Mouse (Mus musculus): ENCODE results near the gene Ptpdc1.
A peak's percentile ranks its signal among the peaks of the same experiment; 100 is the strongest.

Gene Ptpdc1

DNA sequence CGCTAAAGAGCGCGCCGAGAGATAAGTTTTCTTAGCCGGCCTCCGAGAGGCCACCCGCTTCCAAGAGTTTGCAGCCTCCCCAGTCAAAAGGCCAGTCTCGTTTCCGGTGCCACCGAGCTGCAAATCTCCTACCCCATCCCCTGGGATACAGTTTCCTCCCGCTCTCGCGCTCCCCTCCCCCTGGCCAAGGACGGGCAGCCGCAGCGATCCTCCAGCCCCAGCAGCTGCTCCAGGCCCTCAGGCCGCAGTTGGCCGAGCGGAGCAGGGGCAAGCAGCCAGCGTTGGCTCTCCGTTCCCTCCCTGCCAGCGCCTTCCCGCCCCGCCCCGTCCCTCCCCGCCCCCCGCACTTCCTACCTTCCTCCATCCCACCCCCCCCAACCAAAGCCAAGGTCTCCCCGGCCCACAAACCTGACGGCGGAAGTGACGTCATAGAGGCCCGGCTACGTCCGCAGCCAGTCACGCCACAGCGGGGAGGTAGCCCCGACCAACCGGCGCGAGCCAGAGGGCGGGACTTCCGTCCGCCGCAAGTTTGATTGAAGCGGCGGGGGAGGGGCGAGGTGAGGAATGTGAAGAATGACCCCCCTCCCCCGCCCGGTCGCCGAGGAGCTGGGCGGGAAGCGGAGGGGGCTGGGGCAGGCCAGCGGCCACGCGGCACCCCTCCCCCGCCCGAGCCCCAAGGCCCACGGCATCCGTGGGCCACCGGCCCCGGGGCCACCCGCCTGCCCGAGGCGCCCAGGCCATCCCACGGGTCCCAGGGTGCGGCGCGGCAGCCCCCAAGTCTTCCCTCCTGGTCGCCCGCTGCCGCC lies 79.8 kb downstream of the Ptpdc1 start:
- DNase-seq = peak; percentile 99

DNA sequence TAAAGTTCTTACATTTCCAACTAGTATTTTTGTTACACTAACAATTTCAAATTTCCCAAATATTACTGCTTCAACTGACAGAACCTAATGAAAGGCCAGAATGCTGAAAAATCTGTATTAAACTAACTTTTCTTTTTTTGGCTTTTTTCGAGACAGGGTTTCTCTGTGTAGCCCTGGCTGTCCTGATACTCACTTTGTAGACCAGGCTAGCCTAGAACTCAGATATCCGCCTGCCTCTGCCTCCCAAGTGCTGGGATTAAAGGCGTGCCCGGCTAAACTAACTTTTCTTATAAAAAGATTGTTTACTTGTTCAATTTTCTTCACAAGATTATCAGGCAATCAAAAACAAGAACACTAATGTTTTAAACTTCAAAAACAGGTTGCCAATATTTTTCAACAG lies 80.6 kb downstream of the Ptpdc1 start:
- no peak for DNase-seq

DNA sequence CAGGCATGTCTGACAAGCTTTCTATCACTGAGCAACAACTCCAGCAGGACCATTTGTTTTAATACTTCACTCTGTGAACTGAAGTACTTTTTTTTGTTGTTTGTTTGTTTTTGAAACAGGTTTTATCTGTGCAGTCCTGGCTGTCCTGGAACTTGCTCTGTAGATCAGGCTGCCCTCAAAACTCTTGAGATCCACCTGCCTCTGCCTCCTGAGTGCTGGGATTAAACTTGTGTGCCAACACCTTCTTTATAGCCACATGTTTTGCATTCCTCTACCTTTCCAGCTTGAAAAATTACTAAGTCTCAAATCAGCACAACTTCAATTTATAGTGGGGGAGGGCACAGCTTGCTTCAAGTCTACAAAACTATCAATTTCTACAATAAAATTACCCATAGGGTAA lies 81.1 kb downstream of the Ptpdc1 start:
- DNase-seq = no peak

DNA sequence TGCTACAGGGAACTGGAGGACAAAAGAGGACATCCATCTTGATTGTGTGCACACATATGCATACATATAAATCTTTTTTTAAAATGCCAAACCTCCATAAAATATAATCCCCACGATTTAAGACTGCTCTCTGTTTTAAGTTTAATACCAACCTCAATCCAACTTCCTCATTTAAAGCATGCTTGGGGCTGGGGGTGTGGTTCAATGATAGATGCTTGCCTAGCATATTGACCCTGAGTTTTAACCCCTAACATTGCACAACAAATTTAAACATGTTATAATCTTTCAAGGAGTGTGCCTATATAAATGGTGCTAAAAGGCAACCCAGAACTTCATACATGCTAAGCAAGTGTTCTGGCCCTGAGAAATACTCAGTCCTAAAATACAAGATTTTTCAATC lies 85.0 kb downstream of the Ptpdc1 start:
- DNase-seq = no peak

DNA sequence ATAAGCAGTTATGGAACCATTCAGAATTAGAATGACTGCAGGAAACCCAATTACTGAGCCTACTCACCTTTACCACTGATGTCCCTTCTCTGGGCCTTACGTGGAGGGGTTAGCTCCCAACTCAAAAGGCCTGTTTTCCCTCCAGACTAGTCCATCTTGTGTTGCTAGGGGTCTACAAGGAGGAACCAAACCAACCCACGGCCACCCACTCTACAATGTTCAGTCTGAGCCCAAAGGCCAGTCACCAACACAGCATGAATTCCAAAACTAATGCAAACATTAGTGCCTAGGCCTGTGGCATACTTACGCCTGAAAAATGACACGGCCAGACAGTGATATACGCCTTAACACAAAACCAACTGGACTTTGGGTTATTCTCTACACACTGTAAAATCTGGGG lies 92.0 kb downstream of the Ptpdc1 start:
- no peak for DNase-seq

DNA sequence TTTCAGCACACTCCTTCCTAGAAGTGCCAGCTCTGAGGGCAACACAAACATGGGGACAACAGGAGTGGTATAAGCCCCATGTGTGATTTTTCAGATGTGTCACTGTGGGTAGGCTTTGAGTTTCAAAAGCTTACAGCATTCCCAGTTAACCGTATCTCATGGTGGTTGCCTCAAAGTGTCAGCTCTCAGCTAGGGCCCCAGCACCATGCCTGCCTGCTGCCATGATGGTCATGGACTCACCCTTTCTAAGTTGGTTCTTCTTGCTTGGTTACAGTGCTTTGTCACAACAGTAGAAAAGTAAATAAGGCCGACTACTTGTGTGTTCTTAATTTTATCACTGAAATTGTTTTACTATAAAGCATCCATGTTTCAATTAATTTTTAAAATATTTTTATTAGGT lies 94.0 kb downstream of the Ptpdc1 start:
- no peak for DNase-seq

DNA sequence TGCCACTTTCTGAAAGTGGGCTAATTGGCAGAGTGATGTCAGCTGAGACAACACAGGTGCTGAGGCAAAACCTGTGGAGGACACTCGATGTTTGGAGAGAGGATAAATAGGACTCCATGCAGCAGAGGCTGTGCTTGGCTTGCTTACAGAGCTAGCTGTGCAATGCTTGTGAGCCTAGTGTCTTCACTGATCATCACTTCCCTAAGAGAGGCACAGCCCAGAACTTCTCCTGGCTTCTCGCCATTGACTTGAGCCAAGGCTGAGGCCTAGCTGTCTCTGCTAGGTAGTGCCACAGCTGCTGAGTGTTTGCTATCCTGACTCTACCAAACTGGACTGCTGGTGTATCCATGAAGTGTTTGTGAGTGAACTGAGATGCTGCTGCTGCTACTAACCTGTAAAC lies 94.8 kb downstream of the Ptpdc1 start:
- no peak for DNase-seq

DNA sequence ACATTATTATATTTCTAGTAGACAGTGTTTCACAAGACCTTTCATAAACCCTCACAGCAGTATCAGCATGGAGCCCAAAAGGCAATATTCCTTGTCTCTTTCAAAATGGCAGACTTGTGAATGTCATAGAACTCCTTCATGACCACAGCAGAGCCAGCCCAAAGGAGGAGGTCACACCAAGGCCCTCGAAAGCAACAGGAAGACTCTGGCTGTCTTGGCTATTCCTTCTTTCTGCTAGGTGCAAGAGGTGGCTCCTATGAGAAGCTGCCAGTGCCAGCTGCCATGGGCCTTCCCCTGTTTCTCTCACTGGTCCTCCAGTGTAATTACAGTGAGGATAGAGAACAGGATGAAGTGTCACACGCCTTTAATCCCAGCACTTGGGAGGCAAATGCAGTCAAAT lies 96.4 kb downstream of the Ptpdc1 start:
- DNase-seq = no peak

DNA sequence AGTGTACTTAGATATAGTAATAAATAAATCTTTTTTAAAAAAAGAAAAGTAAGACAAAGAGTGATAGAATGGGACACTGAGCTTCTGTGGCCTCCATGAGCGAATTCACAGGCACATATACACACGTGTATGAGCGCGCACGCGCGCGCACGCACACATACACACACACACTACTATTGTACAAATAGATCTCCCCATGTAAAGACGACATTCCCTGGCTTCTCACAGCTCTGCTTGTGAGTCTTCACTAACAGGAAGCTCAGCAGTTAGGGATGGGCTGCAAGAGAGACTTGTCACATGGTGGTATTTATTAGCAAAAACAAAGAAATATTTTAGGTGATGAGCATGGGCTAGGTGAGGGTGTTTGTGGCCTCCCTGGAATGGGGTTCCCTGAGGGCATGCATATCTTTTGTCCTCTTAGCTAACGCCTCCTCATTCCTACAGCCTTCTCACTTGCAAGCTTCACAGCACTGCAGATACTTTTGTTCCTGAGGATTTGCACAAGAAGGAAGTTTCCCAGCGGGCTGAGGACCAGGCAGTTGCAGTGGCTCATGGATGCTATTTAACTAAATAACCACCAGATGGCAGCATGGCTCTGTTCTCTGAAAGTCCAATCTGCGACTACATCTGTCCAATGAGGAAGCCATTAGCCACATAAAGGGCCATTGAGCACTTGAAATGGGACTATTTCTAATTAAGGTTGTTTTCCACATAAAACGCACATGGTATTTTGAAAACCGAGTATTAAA lies 97.2 kb downstream of the Ptpdc1 start:
- peak; percentile 57 for DNase-seq

All from cerebellum, adult 11-12 months (tissue).